Mouse (Mus musculus) forelimb bud, embryonic 11.5 days (tissue): ENCODE measurements around the gene Lingo1.
A peak's percentile ranks its signal among the peaks of the same experiment; 100 is the strongest.

Experiments used
- DNase-seq: peaks from one replicate; pipeline ENCODE4 v3.0.0-alpha.2; 2012; ENCODE audit warnings: low read depth, low spot score

The Lingo1 gene

DNA sequence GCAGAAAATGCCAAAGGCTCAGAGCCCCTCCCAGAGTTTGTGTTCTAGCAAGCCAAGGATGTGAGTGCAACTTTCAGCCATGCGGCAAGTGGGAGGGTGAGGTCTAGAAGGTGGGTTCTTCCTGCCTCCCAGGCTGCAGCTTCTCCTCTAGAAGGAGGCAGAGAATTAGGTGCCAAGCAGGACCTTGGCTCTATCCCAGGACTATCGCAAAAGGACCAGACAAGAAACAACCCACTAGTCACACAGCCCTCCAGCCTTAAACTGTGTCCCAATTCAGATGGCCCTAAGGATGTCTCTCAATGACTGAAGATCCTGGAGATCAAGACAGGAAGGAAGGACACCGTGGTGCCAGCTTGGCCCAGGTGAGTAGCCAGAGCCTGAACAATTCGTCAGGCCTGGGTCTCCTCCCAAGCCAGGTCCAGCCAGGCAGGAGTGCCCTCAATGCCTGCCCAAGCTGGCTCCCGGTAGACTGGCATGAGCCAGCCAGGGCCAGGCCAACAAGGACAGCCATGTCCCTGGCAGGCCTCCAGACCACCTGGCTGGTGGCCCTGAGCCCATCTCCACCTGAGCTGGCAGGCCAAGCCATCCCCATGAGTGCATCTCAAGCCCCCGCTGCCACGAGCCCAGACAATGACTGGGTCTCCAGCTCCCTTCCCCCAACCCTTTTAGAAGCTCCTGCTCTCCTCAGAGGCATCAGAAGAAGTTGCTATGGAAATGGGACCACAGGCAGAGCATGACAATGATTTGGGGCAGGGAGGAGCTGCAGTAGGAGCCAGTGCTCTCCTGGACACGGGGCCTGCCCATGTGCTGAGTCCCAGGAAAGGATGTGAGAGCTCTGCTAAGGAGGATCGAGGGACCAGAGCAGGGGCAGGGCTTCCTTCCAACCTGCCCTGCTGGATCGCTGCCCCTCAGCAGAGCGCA lies 19.1 kb downstream of the Lingo1 start:
- no peak for DNase-seq

DNA sequence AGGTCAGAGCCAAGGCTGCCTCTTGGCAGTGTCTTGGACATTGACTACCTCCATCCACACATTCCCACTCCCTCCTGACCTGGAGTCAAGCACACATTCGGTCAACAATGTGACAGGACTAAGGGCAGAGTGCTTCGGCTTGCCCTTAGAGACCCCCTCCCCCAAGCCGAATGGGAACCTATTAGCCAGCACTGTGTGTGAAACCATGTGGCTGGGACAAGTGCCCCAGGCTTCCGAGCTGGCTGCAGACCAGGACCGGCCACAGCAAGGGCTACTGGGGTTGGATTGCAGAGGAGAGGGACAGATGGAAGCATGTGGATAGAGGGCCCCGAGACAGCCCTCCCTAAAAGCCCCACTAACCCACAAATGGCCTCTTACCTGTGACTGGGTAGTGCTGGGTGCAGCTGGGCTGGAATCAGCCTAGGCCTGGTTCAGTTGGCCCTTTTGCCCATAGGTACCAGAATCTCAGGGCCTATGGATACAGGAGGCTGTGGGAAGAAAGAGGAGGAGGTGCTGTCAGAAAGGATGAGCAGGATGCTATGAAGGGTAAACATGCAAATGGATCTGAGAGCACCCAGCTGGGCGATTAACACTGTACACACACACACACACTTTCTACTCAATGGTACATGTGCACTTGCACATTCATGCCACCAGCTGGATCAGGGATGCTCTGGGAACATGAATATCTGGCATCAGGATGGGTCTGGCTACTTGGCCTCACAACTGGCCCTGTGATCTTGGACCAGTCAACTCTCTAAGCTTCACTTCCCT lies 20.9 kb downstream of the Lingo1 start:
- no peak for DNase-seq

DNA sequence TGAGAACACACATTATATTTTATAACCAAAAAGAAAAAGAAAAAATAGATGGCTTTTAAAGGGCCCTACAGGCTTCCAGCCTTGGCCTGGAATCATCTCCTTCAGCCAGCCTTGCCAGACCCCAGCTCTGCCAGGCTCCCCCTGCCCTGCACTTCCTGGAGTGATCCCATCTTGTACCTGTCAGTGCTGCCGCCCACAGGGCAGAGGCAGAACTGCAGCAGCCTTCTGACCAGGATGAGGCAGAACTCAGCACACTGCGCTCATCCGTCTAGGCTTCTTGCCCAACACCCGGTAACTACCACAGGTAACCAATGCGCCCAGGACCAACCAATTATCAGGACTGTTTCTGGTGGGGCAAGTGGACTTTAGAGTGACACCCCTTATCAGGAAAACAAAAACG lies 22.0 kb downstream of the Lingo1 start:
- peak; percentile 48 for DNase-seq

DNA sequence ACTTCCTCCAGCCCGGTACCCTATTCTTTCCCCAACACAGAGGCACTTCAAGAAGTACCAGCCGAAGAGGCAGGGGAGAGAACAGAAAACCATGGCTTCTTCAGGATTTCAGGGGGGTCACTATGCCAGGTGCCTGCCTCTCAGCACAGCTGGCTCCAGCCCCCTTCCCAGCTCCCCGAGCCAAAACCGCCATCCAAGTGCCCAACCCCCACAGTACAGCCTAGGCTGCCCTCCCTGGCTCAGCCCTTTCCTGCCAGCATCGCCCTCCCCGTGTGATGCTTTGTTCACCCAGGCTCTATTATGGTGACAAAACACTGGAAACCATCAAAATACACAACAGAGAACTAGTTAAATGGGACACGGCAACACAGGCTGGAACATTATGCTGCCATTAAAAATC lies 22.6 kb downstream of the Lingo1 start:
- DNase-seq: no peak

DNA sequence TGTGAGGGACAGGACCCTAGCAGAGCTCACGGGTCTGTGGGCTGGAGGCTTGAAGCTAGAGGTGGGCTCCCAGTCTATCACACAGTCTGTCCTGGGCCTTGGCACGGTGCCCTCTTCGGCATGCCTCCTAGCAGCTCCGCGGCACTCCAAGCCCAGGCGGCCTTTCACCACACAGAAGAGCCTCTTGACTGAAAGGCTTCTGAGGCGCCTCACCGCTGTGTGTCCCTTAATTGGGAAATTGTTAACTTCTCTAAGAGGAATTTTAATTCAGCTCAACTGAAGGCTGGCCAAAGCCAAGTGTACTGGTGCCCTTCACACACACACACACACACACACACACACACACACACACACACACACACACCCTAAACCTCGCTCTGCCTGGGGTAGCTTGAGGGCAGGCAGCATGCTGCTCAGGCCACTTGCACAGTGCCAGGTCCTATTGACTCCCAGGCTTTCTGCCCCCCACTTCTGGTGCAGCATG lies 28.6 kb downstream of the Lingo1 start:
- no peak for DNase-seq

DNA sequence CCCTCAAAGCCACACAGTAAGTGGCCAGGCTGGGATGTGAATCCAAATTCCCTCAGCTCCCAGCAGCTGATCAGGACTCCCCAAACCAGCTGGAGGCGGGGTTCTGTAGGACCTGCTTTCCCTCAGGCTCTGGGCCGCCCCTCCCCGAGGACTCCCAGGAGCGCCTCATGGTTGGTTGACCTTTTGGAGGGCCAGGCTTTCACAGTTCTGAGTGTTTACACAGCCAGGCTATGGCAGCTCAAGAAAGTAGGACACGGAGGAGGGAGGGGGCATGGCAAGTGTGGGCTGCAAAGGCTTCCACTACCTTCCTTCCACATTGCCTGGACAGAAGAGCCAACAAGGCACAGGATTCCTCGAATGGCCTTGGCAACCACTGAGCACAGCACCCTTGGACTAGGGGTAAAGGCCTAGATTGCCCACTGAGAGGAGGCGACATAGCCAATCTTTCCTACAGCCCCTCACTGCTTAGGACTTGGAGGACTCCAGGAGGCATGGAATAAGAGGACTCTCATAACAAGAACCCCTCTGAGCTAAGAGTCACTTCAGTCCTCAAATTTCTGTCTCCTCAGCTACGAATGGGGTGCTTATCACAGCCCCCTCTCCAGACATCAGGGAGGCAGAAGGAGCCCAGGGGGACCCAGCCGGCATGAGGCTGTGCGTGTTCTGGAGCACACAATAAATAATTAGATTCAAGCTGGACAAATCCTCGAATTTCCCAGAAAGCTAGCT lies 29.5 kb downstream of the Lingo1 start:
- no peak for DNase-seq

DNA sequence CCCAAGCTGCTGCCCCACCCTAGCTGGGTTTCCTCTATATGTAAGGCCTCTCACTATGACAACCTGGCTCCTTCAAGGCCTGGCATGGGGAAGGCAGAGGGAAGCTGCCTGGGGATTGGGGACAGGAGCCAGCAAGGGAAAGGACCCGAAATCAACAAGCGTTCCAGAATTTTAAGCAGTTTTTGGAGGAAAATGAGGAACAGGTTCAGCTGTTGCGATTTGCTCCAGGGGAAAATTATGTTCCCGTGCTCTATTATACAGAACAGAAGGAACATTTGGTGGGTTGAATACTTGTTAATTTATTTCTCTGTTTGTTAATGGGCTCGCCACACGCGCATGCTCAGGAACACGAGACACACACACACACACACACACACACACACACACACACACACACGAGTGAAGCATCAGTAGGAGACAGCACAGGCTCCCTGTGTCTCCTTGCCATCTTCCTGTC lies 34.1 kb downstream of the Lingo1 start:
- DNase-seq: no peak

DNA sequence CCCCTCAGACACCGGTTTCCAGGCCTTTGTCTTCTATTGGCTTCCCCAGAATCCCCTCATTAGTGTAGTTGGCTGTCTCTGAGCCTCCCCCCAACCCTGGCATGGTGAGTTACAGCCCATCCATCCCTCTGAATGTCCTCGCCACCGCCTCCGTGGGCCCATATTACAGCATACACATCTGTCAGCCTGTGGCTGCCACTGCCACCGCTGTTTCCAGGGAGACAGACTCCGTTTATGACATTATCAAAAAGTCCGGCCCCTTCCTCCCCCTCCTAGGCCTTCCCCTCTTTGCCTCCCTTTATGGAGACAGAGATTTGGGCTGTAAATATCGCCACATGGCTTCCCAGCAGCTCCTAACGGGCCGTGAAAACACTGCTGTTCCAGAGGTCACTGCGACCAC lies 38.5 kb downstream of the Lingo1 start:
- peak; percentile 34 for DNase-seq

DNA sequence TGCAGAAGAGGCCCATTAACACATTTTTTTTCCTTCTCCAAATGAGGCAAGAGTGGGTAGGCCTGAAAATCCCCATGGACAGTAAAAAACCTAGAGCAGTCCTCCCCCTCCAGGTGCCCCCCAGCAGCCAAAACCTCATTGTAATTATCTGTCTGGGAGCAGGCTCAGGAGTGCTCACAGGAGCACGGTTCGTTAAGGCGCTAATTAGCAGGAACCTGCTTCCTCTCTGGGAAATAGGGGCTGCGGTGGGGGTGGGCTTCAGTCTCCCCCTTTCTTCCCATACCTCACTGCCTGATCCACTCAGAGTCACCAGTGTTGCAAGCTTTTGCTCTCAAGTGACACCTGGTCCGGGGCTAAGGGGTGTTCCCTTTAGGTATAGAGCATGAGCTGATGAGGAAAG lies 41.1 kb downstream of the Lingo1 start:
- DNase-seq: no peak

DNA sequence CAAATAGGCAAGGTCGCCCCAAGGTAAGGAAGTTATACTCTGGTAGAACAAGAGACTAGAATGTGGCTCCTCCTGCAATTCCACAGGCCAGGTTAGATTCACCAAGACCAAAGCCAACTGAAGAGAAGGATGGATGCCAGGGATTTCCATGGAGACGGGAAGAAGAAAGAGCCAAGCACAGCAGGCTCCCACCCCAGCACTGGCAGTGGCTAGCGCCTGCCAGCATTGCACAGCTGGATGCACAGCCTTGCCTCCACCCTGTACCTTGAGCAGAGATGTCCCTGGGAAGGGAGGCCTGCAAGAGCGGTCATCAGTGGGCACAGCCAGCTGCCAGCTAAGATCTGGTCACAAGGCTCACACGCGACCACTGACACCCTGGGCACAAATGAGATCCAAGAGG lies 42.9 kb downstream of the Lingo1 start:
- DNase-seq: no peak

DNA sequence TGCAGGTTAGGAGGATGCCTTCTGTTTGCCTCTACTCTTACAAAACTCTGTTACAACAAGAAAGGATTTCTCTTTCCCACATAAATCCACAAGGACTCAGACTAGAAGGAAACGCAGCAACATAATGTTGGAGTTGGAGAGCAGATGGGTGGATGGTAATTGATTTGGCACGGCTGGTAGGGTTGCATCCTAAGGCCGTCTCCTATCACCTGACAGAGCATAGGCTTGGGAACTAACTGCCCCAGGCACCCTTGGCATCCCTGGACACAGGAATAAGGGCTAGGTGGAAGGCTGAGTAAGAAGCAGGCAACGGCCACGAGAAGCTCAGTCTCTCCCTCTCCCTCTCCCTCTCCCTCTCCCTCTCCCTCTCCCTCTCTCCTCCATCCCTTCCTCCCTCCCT lies 48.2 kb downstream of the Lingo1 start:
- no peak for DNase-seq

DNA sequence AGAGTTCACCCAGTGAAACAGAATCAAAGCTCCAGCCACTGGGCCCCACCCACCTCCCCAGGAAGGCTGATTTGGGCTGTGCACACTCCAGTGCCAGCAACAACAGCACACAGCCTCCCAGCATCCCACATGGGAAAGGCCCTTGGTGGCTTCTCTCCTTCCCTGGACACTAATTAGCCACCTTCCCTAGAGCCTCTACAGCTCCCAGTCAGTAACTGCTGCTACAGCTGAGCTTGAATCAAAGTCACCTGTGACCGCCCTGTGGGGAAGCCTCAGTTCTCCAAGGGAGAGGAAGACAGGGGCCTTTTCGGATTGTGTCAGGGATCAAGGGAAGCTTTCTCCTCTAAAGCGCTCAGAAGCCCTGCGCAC lies 49.4 kb downstream of the Lingo1 start:
- no peak for DNase-seq

DNA sequence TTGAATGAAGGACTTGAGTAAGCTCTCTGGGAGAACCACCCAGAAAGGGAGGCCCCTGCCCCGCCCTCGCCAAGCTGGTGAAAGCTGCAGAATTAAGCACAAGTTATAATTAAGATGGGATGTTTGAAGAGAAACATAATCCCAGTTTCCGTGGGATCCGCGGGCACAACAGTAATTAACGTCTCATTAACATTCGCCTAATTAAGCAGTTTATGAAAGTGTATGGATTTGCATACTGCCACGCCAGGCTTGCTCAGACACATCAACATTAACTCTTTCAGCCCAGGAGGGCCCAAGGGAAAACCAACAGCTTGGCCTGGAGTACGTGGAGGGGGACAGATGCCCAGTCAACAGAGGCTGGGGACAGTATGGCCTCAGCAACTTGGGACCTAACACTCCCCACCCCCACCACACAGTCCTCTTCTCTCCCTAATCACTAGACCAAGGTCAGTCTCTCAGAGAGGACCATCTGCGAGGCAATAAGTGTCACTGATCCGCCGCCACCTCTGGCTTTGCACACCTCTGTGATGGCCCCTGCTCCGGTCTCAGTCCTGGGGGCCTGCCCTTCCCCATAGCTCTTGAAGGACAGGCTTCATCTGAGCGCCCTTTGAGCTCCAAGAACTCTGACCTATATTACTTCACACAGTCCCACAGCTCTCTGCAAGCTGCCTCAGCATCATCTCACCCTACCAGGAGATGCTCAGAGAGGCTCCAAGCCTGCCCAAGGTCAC lies 49.9 kb downstream of the Lingo1 start:
- DNase-seq: no peak

DNA sequence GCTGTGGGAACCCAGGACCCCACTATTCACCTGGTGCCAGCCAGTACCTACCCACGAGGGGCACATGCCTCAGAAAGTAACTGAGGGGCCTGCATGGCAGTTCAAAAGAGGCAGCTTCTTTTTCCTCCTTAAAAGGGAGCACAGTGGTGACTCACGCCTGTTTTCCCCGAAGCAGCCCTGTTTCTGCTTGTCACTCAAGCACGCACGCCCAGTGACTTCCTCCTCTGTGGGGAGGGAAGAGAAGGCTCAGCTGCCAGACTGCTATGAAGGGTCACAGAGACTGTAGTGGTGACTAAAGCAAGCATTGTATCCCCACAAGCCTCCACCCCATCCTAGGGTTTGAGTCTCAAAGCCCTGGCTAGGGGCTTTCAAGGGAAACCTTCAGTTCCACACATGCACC lies 51.9 kb downstream of the Lingo1 start:
- DNase-seq: no peak

DNA sequence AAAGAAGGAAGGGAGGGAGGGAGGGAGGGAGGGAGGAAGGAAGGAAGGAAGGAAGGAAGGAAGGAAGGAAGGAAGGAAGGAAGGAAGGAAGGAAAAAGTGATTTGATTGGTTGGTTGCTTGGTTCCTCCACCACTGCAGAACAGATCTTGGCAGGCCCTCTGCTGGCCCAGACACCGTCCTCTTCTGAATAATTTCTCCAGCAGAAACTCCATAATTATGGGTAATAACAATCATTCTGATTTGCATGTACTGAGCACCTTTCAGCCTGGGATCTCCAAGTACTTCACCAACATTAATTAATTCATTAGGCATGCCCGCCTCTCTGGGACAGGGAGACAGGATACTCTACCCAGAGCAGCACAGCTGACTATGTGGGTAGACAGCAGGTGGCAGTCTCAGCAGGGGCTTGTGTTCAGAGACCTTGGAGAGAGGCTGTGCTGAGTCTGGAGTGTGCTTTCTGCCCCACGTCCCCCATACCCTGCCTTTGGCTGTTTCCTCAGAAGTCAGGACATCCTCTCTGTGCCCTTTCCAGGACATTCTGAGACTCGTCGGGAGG lies 57.0 kb downstream of the Lingo1 start:
- DNase-seq: no peak

DNA sequence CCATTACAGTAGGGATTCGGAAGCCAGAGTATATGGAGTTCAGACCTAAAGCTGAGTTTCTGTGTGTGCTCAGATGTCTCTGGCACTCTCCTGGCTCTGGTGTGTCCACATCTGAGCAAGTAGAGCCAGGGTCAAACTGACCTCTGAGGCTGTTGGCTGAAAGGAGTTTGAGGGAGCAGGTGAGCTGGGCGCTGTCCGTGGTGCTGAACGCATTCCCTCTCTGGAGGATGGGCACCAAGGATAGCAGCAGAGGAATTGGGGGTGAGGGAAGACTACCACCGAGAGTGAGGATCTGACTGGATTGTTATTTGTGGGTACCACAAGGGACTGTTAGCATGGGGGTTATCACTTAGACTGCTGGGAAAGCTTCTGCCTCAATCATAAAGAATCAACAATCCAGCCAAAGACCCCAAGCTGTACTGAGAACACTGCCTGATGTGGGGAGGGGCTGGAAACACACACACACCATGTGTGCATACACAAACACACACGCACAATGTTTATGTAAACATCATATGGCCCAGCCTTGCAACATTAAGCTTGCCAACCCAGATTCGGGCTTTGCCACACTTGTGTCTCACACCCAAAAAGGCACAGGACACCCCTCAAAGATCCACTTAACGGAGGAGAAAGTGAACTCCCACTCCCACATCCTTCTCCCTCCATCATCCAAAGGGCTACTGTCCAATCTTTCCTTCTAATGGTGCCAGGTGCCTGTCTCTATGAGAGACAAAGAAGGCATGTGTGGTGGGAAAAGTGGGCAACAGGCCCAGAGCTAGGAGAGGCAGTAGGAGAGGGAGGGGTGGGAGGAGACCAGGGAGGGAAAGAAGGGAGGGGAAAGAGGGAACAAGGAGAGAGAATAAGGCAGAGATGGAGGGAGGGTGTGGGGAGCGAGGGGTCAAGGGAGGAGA lies 57.8 kb downstream of the Lingo1 start:
- DNase-seq: peak; percentile 82

DNA sequence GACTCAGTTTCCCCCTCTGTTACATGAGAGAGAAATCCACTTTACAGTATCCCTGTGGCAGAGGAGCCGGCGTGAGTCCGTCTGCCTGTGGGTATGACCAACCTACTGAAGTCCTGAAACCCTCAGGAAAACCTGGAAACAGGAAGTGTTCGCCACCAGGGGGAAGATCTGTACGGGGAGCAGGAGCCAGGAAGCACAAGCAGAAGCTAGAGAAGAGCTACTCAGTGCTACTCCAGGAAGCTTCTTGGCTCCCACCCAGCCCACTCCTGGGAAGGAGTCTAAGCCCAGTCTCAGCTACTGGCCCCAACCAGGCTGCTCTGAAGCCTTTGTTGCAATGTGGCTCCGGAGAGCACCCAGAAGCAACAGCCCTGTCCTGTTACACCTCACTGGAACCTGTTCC lies 61.9 kb downstream of the Lingo1 start:
- no peak for DNase-seq

DNA sequence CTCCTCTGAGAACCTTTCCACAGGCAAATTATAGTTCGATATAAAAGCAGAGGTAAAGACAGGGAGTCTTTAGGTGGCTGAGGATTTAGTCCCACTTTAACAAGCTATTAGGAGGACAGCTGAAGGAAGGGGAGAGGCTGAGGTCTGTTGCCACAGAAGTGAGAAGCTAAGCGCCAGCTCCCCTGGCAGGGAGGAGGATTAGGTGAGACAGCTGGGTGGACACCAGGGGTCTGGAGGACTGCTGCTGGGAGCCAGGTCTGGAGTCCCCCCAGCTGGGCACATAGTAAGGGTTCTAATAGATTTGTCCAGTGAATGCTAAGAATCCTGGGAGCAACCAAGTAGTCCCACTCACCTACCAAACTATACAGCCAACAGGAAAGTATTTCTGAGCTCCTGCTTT lies 65.3 kb downstream of the Lingo1 start:
- DNase-seq: no peak

DNA sequence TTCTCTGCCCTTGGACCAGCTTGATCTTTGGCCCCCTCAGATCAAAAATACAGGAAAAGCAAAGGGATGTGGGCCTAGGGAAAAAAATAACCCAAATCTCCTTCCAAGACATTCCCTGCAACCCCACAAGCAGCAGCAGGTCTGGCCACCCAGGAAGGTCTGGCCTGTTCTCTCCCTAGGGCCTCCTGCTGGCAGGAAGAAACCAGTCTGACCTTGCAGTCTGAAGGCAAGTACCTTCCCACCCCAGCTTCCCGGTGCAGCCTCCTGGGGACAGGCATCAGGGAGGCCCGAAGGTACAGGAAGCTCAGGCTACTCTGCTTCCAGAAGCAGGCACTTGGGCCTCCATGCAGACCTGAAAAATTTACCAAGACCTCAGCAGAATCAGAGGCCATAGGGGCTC lies 67.1 kb downstream of the Lingo1 start:
- no peak for DNase-seq
